Mouse (Mus musculus): ENCODE measurements around the gene Kctd4. TPM values are rescaled to one million over a fixed set of nuclear protein-coding genes. Genes with fewer than 3 reads are reported as not detected.

Kctd4 gene
- 0.70 TPM for polyA plus RNA-seq (2017; shearing (Covaris generic))

DNA sequence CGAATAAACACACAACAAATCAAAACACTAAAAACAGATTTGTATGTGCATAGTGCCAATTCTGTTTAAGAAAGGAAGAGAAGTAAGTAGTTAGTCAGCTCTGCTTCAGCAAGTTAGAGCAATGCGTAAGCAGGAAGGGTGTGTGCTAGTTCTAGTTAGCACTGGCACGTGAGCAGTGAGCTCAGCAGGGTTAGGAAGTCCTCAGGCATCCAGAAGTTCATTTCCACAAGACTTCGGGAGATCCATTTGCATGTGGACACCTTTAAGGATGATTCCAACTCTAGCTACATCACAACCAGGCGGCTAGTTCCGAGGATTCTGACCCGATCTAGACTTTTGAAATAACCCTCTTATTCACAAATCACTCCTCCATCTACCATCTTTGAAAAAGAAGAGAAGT is at the start of gene Kctd4:
TSS of gene Kctd4 (plus strand) at position 244 of the 400 bp plus-strand sequence.

GRCm38 (mm10) chr14:76010102-76011061 is 55.6 kb downstream of the Kctd4 start, which contains the start of gene Gtf2f2:
Gene Gtf2f2 (minus strand): TSS chr14:76010865.

Other genes with a start within 250 kb of the Kctd4 start
- gene Cog3, start 200.5 kb upstream of the Kctd4 start, polyA plus RNA-seq (2017; shearing (Covaris generic)) = 15.0 TPM
- gene Slc25a30, start 168.0 kb upstream of the Kctd4 start, polyA plus RNA-seq (2017; shearing (Covaris generic)) = 13.7 TPM
- gene Tpt1, start 109.9 kb upstream of the Kctd4 start, polyA plus RNA-seq (2017; shearing (Covaris generic)) = 1,595 TPM
- 43.3 TPM for gene Gtf2f2, start 55.9 kb downstream of the Kctd4 start, polyA plus RNA-seq (2017; shearing (Covaris generic))
- 19.3 TPM for gene Gpalpp1, start 155.8 kb downstream of the Kctd4 start, polyA plus RNA-seq (2017; shearing (Covaris generic))
- 16.2 TPM for gene Nufip1, start 155.9 kb downstream of the Kctd4 start, polyA plus RNA-seq (2017; shearing (Covaris generic))

Measured in activated CD4-positive, CD25-positive, alpha-beta regulatory T cell, adult 9 weeks (primary cell).